Mouse (Mus musculus): ENCODE results near the gene Trpc7. TPM values are rescaled to one million over a fixed set of nuclear protein-coding genes. Genes with fewer than 3 reads are reported as not detected.

Trpc7 gene
- polyA plus RNA-seq, 1 experiment from 2014 or later, result 0.09 TPM

GRCm38 (mm10) chr13:56753192-56753951 lies 142.4 kb downstream of the Trpc7 start, which contains the start of gene Gm45623:
TSS of gene Gm45623 (minus strand) at chr13:56753827.
- Histone ChIP-seq H3K27me3 (ENCODE audit: insufficient read depth, low read length) (peaks cover 42% of the 10 kb centered on the region), H3K9ac (replicated peaks; ENCODE audit: low read length) (peak within 1 kb of the TSS; percentile 49), H3K9me3 (ENCODE audit: low read length) (no peaks in the 10 kb centered on the region), H3K4me1 (ENCODE audit: insufficient read depth, low read length) (peaks cover 16% of the 10 kb centered on the region), H3K4me3 (ENCODE audit: low read length) (peak within 1 kb of the TSS; percentile 52), H3K36me3 (ENCODE audit: insufficient read depth, low read length) (no peaks in the 10 kb centered on the region), H3K4me2 (replicated peaks; ENCODE audit: low read depth, low read length) (peak within 1 kb of the TSS; percentile 86), H3K27ac (ENCODE audit: low read length) (no peak within 1 kb of the TSS)
- WGBS, result under 1% methylated on average over 71 of the region's 71 CpGs
- ATAC-seq (ENCODE audit: low FRiP score, low TSS enrichment), result no peak

GRCm38 (mm10) chr13:56752474-56753191 lies 143.2 kb downstream of the Trpc7 start:
- ATAC-seq (ENCODE audit: low FRiP score, low TSS enrichment), result no peak

GRCm38 (mm10) chr13:56751774-56752173 lies 144.0 kb downstream of the Trpc7 start:
- H3K4me1 ChIP-seq (ENCODE audit: insufficient read depth, low read length), result peaks cover 24% of the 10 kb centered on the region
- 41% methylated on average over 5 of the region's 5 CpGs for WGBS
- no peak overlapping the region for H3K9ac ChIP-seq (replicated peaks; ENCODE audit: low read length)
- peaks cover 42% of the 10 kb centered on the region for H3K27me3 ChIP-seq (ENCODE audit: insufficient read depth, low read length)
- ATAC-seq (ENCODE audit: low FRiP score, low TSS enrichment), result no peak
- H3K9me3 ChIP-seq (ENCODE audit: low read length), result no peaks in the 10 kb centered on the region
- H3K4me2 ChIP-seq (replicated peaks; ENCODE audit: low read depth, low read length), result no peak overlapping the region
- H3K27ac ChIP-seq (ENCODE audit: low read length), result no peak overlapping the region
- H3K36me3 ChIP-seq (ENCODE audit: insufficient read depth, low read length), result no peaks in the 10 kb centered on the region
- no peak overlapping the region for H3K4me3 ChIP-seq (ENCODE audit: low read length)

More at GRCm38 (mm10) chr13:56752474-56753191, 143.2 kb downstream of the Trpc7 start:
- Histone ChIP-seq H3K4me3 (ENCODE audit: low read length) (peak overlapping the region; percentile 52), H3K4me2 (replicated peaks; ENCODE audit: low read depth, low read length) (peak overlapping the region; percentile 86), H3K4me1 (ENCODE audit: insufficient read depth, low read length) (peaks cover 21% of the 10 kb centered on the region), H3K9me3 (ENCODE audit: low read length) (no peaks in the 10 kb centered on the region), H3K9ac (replicated peaks; ENCODE audit: low read length) (peak overlapping the region; percentile 49), H3K27me3 (ENCODE audit: insufficient read depth, low read length) (peaks cover 42% of the 10 kb centered on the region), H3K27ac (ENCODE audit: low read length) (no peak overlapping the region), H3K36me3 (ENCODE audit: insufficient read depth, low read length) (no peaks in the 10 kb centered on the region)
- WGBS, result 1% methylated on average over 41 of the region's 41 CpGs

- Histone ChIP-seq H3K4me2 (replicated peaks; ENCODE audit: low read depth, low read length) (no peak overlapping the region), H3K4me3 (ENCODE audit: low read length) (no peak overlapping the region), H3K4me1 (ENCODE audit: insufficient read depth, low read length) (peaks cover 24% of the 10 kb centered on the region), H3K9ac (replicated peaks; ENCODE audit: low read length) (no peak overlapping the region), H3K27ac (ENCODE audit: low read length) (no peak overlapping the region), H3K9me3 (ENCODE audit: low read length) (no peaks in the 10 kb centered on the region), H3K27me3 (ENCODE audit: insufficient read depth, low read length) (peaks cover 42% of the 10 kb centered on the region), H3K36me3 (ENCODE audit: insufficient read depth, low read length) (0 out of 2 replicates have a peak, but pooled peaks cover under 1% of the 10 kb centered on the region)
- 76% methylated on average over 7 of the region's 7 CpGs for WGBS
- no peak for ATAC-seq (ENCODE audit: low FRiP score, low TSS enrichment)
Observed at GRCm38 (mm10) chr13:56749377-56749776, 146.4 kb downstream of the Trpc7 start.

GRCm38 (mm10) chr13:56747554-56747953 lies 148.2 kb downstream of the Trpc7 start:
- Histone ChIP-seq H3K27ac (ENCODE audit: low read length) (no peak overlapping the region), H3K4me3 (ENCODE audit: low read length) (no peak overlapping the region), H3K36me3 (ENCODE audit: insufficient read depth, low read length) (0 out of 2 replicates have a peak, but pooled peaks cover 6% of the 10 kb centered on the region), H3K4me1 (ENCODE audit: insufficient read depth, low read length) (peaks cover 12% of the 10 kb centered on the region), H3K9me3 (ENCODE audit: low read length) (no peaks in the 10 kb centered on the region), H3K27me3 (ENCODE audit: insufficient read depth, low read length) (peaks cover 23% of the 10 kb centered on the region), H3K4me2 (replicated peaks; ENCODE audit: low read depth, low read length) (no peak overlapping the region), H3K9ac (replicated peaks; ENCODE audit: low read length) (no peak overlapping the region)
- WGBS, result 49% methylated on average over 8 of the region's 8 CpGs
- no peak for ATAC-seq (ENCODE audit: low FRiP score, low TSS enrichment)

GRCm38 (mm10) chr13:56746739-56747532 lies 148.9 kb downstream of the Trpc7 start:
- Histone ChIP-seq H3K27ac (ENCODE audit: low read length) (no peak overlapping the region), H3K4me3 (ENCODE audit: low read length) (no peak overlapping the region), H3K9ac (replicated peaks; ENCODE audit: low read length) (no peak overlapping the region), H3K4me1 (ENCODE audit: insufficient read depth, low read length) (peaks cover 9% of the 10 kb centered on the region; the same call in 1 of the 2 replicates), H3K36me3 (ENCODE audit: insufficient read depth, low read length) (0 out of 2 replicates have a peak, but pooled peaks cover 6% of the 10 kb centered on the region), H3K9me3 (ENCODE audit: low read length) (no peaks in the 10 kb centered on the region), H3K4me2 (replicated peaks; ENCODE audit: low read depth, low read length) (no peak overlapping the region), H3K27me3 (ENCODE audit: insufficient read depth, low read length) (peaks cover 17% of the 10 kb centered on the region)
- 71% methylated on average over 10 of the region's 10 CpGs for WGBS
- ATAC-seq (ENCODE audit: low FRiP score, low TSS enrichment), result no peak

GRCm38 (mm10) chr13:56742325-56742901 lies 153.4 kb downstream of the Trpc7 start:
- Histone ChIP-seq H3K36me3 (ENCODE audit: insufficient read depth, low read length) (peaks cover 31% of the 10 kb centered on the region), H3K27me3 (ENCODE audit: insufficient read depth, low read length) (no peaks in the 10 kb centered on the region), H3K4me2 (replicated peaks; ENCODE audit: low read depth, low read length) (no peak overlapping the region), H3K4me1 (ENCODE audit: insufficient read depth, low read length) (0 out of 2 replicates have a peak, but pooled peaks cover 3% of the 10 kb centered on the region), H3K9ac (replicated peaks; ENCODE audit: low read length) (no peak overlapping the region), H3K27ac (ENCODE audit: low read length) (no peak overlapping the region), H3K4me3 (ENCODE audit: low read length) (no peak overlapping the region), H3K9me3 (ENCODE audit: low read length) (no peaks in the 10 kb centered on the region)
- 86% methylated on average over 6 of the region's 6 CpGs for WGBS
- no peak for ATAC-seq (ENCODE audit: low FRiP score, low TSS enrichment)

GRCm38 (mm10) chr13:56741691-56742090 lies 154.1 kb downstream of the Trpc7 start:
- Histone ChIP-seq H3K4me2 (replicated peaks; ENCODE audit: low read depth, low read length) (no peak overlapping the region), H3K4me1 (ENCODE audit: insufficient read depth, low read length) (no peaks in the 10 kb centered on the region), H3K9me3 (ENCODE audit: low read length) (no peaks in the 10 kb centered on the region), H3K36me3 (ENCODE audit: insufficient read depth, low read length) (peaks cover 33% of the 10 kb centered on the region), H3K27me3 (ENCODE audit: insufficient read depth, low read length) (no peaks in the 10 kb centered on the region), H3K27ac (ENCODE audit: low read length) (no peak overlapping the region), H3K4me3 (ENCODE audit: low read length) (no peak overlapping the region), H3K9ac (replicated peaks; ENCODE audit: low read length) (no peak overlapping the region)
- 88% methylated on average over 7 of the region's 7 CpGs for WGBS
- ATAC-seq (ENCODE audit: low FRiP score, low TSS enrichment), result no peak

GRCm38 (mm10) chr13:56740496-56740895 lies 155.3 kb downstream of the Trpc7 start:
- Histone ChIP-seq H3K4me1 (ENCODE audit: insufficient read depth, low read length) (no peaks in the 10 kb centered on the region), H3K9ac (replicated peaks; ENCODE audit: low read length) (no peak overlapping the region), H3K4me3 (ENCODE audit: low read length) (no peak overlapping the region), H3K4me2 (replicated peaks; ENCODE audit: low read depth, low read length) (no peak overlapping the region), H3K9me3 (ENCODE audit: low read length) (no peaks in the 10 kb centered on the region), H3K27ac (ENCODE audit: low read length) (no peak overlapping the region), H3K36me3 (ENCODE audit: insufficient read depth, low read length) (peaks cover 38% of the 10 kb centered on the region), H3K27me3 (ENCODE audit: insufficient read depth, low read length) (no peaks in the 10 kb centered on the region)
- 89% methylated on average over 6 of the region's 6 CpGs for WGBS
- no peak for ATAC-seq (ENCODE audit: low FRiP score, low TSS enrichment)
